Mouse (Mus musculus): Measurements from ENCODE around the gene Pptc7. TPM values are rescaled to one million over a fixed set of nuclear protein-coding genes. Genes with fewer than 3 reads are reported as not detected.

Pptc7 gene
- polyA plus RNA-seq, 1 experiment from 2014 or later: 34.3 TPM

- no peak for DNase-seq (ENCODE audit: low spot score)
Observed at GRCm38 (mm10) chr5:122265942-122266341, 18.2 kb upstream of the Pptc7 start.

- no peak for DNase-seq (ENCODE audit: low spot score)
Observed at GRCm38 (mm10) chr5:122267136-122267535, 17.0 kb upstream of the Pptc7 start.

- peak; percentile 66 for DNase-seq (ENCODE audit: low spot score)
Observed at GRCm38 (mm10) chr5:122267899-122268298, 16.3 kb upstream of the Pptc7 start.

- DNase-seq (ENCODE audit: low spot score): no peak
Observed at GRCm38 (mm10) chr5:122268858-122269604, 15.1 kb upstream of the Pptc7 start.

GRCm38 (mm10) chr5:122272821-122273220, 11.3 kb upstream of the Pptc7 start:
- DNase-seq (ENCODE audit: low spot score): no peak

GRCm38 (mm10) chr5:122274785-122275184, 9.4 kb upstream of the Pptc7 start:
- DNase-seq (ENCODE audit: low spot score): peak; percentile 91

GRCm38 (mm10) chr5:122278946-122279345, 5.2 kb upstream of the Pptc7 start:
- no peak for DNase-seq (ENCODE audit: low spot score)

GRCm38 (mm10) chr5:122279799-122280421, 4.3 kb upstream of the Pptc7 start:
- no peak for DNase-seq (ENCODE audit: low spot score)

- DNase-seq (ENCODE audit: low spot score): no peak
Observed at GRCm38 (mm10) chr5:122280422-122280826, 3.7 kb upstream of the Pptc7 start.

- no peak for DNase-seq (ENCODE audit: low spot score)
Observed at GRCm38 (mm10) chr5:122280827-122281462, 3.2 kb upstream of the Pptc7 start.

- no peak for DNase-seq (ENCODE audit: low spot score)
Observed at GRCm38 (mm10) chr5:122283828-122284182, 360 bp upstream of the Pptc7 start.

- peak; percentile 52 for DNase-seq (ENCODE audit: low spot score)
Observed at GRCm38 (mm10) chr5:122285029-122285766, 1.0 kb downstream of the Pptc7 start.

GRCm38 (mm10) chr5:122285767-122286150, 1.6 kb downstream of the Pptc7 start:
- peak; percentile 44 for DNase-seq (ENCODE audit: low spot score)

GRCm38 (mm10) chr5:122286191-122286590, 2.0 kb downstream of the Pptc7 start:
- peak; percentile 48 for DNase-seq (ENCODE audit: low spot score)

- DNase-seq (ENCODE audit: low spot score): no peak
Observed at GRCm38 (mm10) chr5:122287026-122287425, 2.9 kb downstream of the Pptc7 start.

- peak; percentile 65 for DNase-seq (ENCODE audit: low spot score)
Observed at GRCm38 (mm10) chr5:122288147-122288811, 4.1 kb downstream of the Pptc7 start.

- no peak for DNase-seq (ENCODE audit: low spot score)
Observed at GRCm38 (mm10) chr5:122291149-122291548, 7.0 kb downstream of the Pptc7 start.

GRCm38 (mm10) chr5:122291553-122292339, 7.6 kb downstream of the Pptc7 start:
- peak; percentile 38 for DNase-seq (ENCODE audit: low spot score)

- DNase-seq (ENCODE audit: low spot score): no peak
Observed at GRCm38 (mm10) chr5:122293131-122293530, 9.0 kb downstream of the Pptc7 start.

GRCm38 (mm10) chr5:122294219-122294735, 10.1 kb downstream of the Pptc7 start:
- peak; percentile 43 for DNase-seq (ENCODE audit: low spot score)
